In the genomic region with DNA sequence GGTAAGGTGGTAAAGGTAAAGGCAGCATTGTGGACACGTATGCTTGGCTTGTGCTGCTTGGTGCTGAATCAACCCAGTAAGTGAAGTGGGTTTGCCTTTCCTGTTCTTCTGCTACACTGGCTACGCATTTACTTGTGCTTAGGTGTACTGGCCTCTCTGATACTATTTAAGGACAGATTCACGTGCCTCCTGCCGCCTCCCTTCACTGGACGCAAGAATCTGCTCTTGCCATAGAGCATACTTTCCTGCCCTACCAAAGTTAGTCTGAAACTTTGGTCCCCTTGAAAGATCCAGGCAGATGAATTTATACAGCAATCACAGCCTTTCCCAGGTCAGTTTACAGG, we compare ENCODE assay signal across 8 mouse cellular contexts. TPM values are rescaled to one million over a fixed set of nuclear protein-coding genes. Genes with fewer than 3 reads are reported as not detected.
DNase-seq lines count a peak whose midpoint lies in the region; ATAC-seq and TF ChIP-seq lines count a peak whose summit lies in the region.

No protein-coding gene starts in this region.

- no peaks in the 10 kb centered on the region; the same call in 1 of the 2 replicates for H3K27me3 ChIP-seq in embryonic facial prominence, embryonic 13.5 days
- no peaks in the 10 kb centered on the region for H3K27me3 ChIP-seq in intestine, embryonic 16.5 days (replicated peaks; ENCODE audit: control insufficient read depth, insufficient read depth, low read length)
- no peaks in the 10 kb centered on the region for H3K27me3 ChIP-seq in neural tube, embryonic 13.5 days

- peak overlapping the region; percentile 100 for H3K27ac ChIP-seq in layer of hippocampus, adult 2 months
- no peak overlapping the region for H3K27ac ChIP-seq in embryonic facial prominence, embryonic 13.5 days
- peak overlapping the region; percentile 93 for H3K27ac ChIP-seq in intestine, embryonic 16.5 days (ENCODE audit: low read length)
- peak overlapping the region; percentile 91 for H3K27ac ChIP-seq in neural tube, embryonic 13.5 days (replicated peaks)

- H3K9ac ChIP-seq in embryonic facial prominence, embryonic 13.5 days = peak overlapping the region; percentile 87; the same call in 1 of the 2 replicates
- peak overlapping the region; percentile 90 for H3K9ac ChIP-seq in intestine, embryonic 16.5 days (ENCODE audit: low read depth, low read length)
- peak overlapping the region; percentile 85 for H3K9ac ChIP-seq in neural tube, embryonic 13.5 days

- 0 out of 2 replicates have a peak, but pooled peaks cover 3% of the 10 kb centered on the region for H3K9me3 ChIP-seq in embryonic facial prominence, embryonic 13.5 days
- no peaks in the 10 kb centered on the region for H3K9me3 ChIP-seq in intestine, embryonic 16.5 days (ENCODE audit: control insufficient read depth, low read length)
- no peaks in the 10 kb centered on the region for H3K9me3 ChIP-seq in neural tube, embryonic 13.5 days

- peaks cover 13% of the 10 kb centered on the region for H3K4me1 ChIP-seq in embryonic facial prominence, embryonic 13.5 days
- peaks cover 10% of the 10 kb centered on the region for H3K4me1 ChIP-seq in intestine, embryonic 16.5 days (ENCODE audit: control insufficient read depth, insufficient read depth, low read length)
- peaks cover 17% of the 10 kb centered on the region for H3K4me1 ChIP-seq in neural tube, embryonic 13.5 days (replicated peaks)

- no peak for ATAC-seq in embryonic facial prominence, embryonic 13.5 days (ENCODE audit: insufficient number of reproducible peaks, insufficient read depth, low FRiP score, low TSS enrichment, low read depth)
- ATAC-seq in intestine, embryonic 16.5 days = no peak
- ATAC-seq in neural tube, embryonic 13.5 days (ENCODE audit: low read depth) = no peak

- 88% methylated on average over 5 of the region's 5 CpGs for WGBS in embryonic facial prominence, embryonic 13.5 days
- WGBS in intestine, embryonic 16.5 days = 61% methylated on average over 5 of the region's 5 CpGs
- WGBS in neural tube, embryonic 13.5 days = 91% methylated on average over 5 of the region's 5 CpGs

- H3K4me3 ChIP-seq in layer of hippocampus, adult 2 months = peak overlapping the region; percentile 74
- H3K4me3 ChIP-seq in embryonic facial prominence, embryonic 13.5 days = peak overlapping the region; percentile 76
- peak overlapping the region; percentile 82 for H3K4me3 ChIP-seq in intestine, embryonic 16.5 days (ENCODE audit: low read length)
- H3K4me3 ChIP-seq in neural tube, embryonic 13.5 days = peak overlapping the region; percentile 82

- no peak for DNase-seq in layer of hippocampus, adult 2 months (ENCODE audit: low spot score in 2 of 2)
- DNase-seq in layer of hippocampus, postnatal 25 days (ENCODE audit: extremely low spot score in 1 of 2, low spot score in 1 of 2) = no peak
- DNase-seq in spleen, adult 18-20 months = no peak
- DNase-seq in adrenal gland, adult 2 months = no peak
- DNase-seq in layer of hippocampus, postnatal 36 days = no peak

- peak overlapping the region; percentile 90 for H3K4me2 ChIP-seq in embryonic facial prominence, embryonic 13.5 days
- peak overlapping the region; percentile 80 for H3K4me2 ChIP-seq in intestine, embryonic 16.5 days (ENCODE audit: low read depth, low read length)
- H3K4me2 ChIP-seq in neural tube, embryonic 13.5 days = peak overlapping the region; percentile 89

- no peaks in the 10 kb centered on the region for H3K36me3 ChIP-seq in embryonic facial prominence, embryonic 13.5 days
- no peaks in the 10 kb centered on the region for H3K36me3 ChIP-seq in intestine, embryonic 16.5 days (ENCODE audit: control insufficient read depth, insufficient read depth, low read length)
- no peaks in the 10 kb centered on the region for H3K36me3 ChIP-seq in neural tube, embryonic 13.5 days

- TF ChIP-seq CTCF in layer of hippocampus, adult 2 months (conservative IDR thresholded peaks at IDR 0.05) = no peak

RNA-seq across cellular contexts. Expression of a gene that starts 1.1 kb away (rescaled TPM):
- total RNA-seq in layer of hippocampus, adult 2 months (2021) = 10 to 100 TPM; 18.6 to 22.3 TPM
- total RNA-seq in layer of hippocampus, postnatal 25 days (2021) = 10 to 100 TPM; 22.6 to 23.7 TPM
- polyA plus RNA-seq in embryonic facial prominence, embryonic 13.5 days (2015; fragmentation: Nextera tagmentation; extraction: Ambion mirVana) = 22.0 and 29.4 TPM in 2 replicates
- polyA plus RNA-seq in intestine, embryonic 16.5 days (2015; fragmentation: Nextera tagmentation; extraction: Ambion mirVana) = 58.2 and 62.2 TPM in 2 replicates
- 18.4 and 21.0 TPM in 2 replicates for polyA plus RNA-seq in neural tube, embryonic 13.5 days (2015; fragmentation: Nextera tagmentation; extraction: Ambion mirVana)
- 10 to 100 TPM; 22.5 to 23.5 TPM for total RNA-seq in adrenal gland, adult 2 months (2021)
- polyA plus RNA-seq in adrenal gland, adult 2 months (2012; rRNA removed) = 55.7 and 56.0 TPM in 2 replicates
- 10 to 100 TPM; 17.5 to 20.6 TPM for total RNA-seq in layer of hippocampus, postnatal 36 days (2021)

RNA-seq across cellular contexts. Expression of a gene that starts 11.1 kb away (rescaled TPM):
- total RNA-seq in layer of hippocampus, adult 2 months (2021) = under 1 TPM; 0.74 to 0.81 TPM
- total RNA-seq in layer of hippocampus, postnatal 25 days (2021) = under 1 TPM; 0.52 to 0.54 TPM
- polyA plus RNA-seq in embryonic facial prominence, embryonic 13.5 days (2015; fragmentation: Nextera tagmentation; extraction: Ambion mirVana) = 0.19 and 0.25 TPM in 2 replicates
- polyA plus RNA-seq in intestine, embryonic 16.5 days (2015; fragmentation: Nextera tagmentation; extraction: Ambion mirVana) = 0.17 and 0.18 TPM in 2 replicates
- 0.03 and 0.17 TPM in 2 replicates for polyA plus RNA-seq in neural tube, embryonic 13.5 days (2015; fragmentation: Nextera tagmentation; extraction: Ambion mirVana)
- under 1 TPM; 0.20 to 0.69 TPM for total RNA-seq in adrenal gland, adult 2 months (2021)
- polyA plus RNA-seq in adrenal gland, adult 2 months (2012; rRNA removed) = 0.08 and 0.11 TPM in 2 replicates
- under 1 TPM; 0.53 to 0.62 TPM for total RNA-seq in layer of hippocampus, postnatal 36 days (2021)

RNA-seq across cellular contexts. Expression of a gene that starts 21.7 kb away (rescaled TPM):
- 1 to 10 TPM; 5.7 to 6.5 TPM for total RNA-seq in layer of hippocampus, adult 2 months (2021)
- total RNA-seq in layer of hippocampus, postnatal 25 days (2021) = 1 to 10 TPM; 4.4 to 7.3 TPM
- 7.3 and 7.4 TPM in 2 replicates for polyA plus RNA-seq in embryonic facial prominence, embryonic 13.5 days (2015; fragmentation: Nextera tagmentation; extraction: Ambion mirVana)
- polyA plus RNA-seq in intestine, embryonic 16.5 days (2015; fragmentation: Nextera tagmentation; extraction: Ambion mirVana) = 13.4 and 15.1 TPM in 2 replicates
- 3.9 and 4.3 TPM in 2 replicates for polyA plus RNA-seq in neural tube, embryonic 13.5 days (2015; fragmentation: Nextera tagmentation; extraction: Ambion mirVana)
- total RNA-seq in adrenal gland, adult 2 months (2021) = 10 to 100 TPM; 17.0 to 18.9 TPM
- polyA plus RNA-seq in adrenal gland, adult 2 months (2012; rRNA removed) = 6.5 and 10.6 TPM in 2 replicates
- 1 to 10 TPM; 4.4 to 7.7 TPM for total RNA-seq in layer of hippocampus, postnatal 36 days (2021)

RNA-seq across cellular contexts. Expression of a gene that starts 49.1 kb away (rescaled TPM):
- under 1 TPM; 0.42 to 0.54 TPM for total RNA-seq in layer of hippocampus, adult 2 months (2021)
- total RNA-seq in layer of hippocampus, postnatal 25 days (2021) = under 1 TPM; 0.64 to 0.92 TPM
- 25.5 and 27.2 TPM in 2 replicates for polyA plus RNA-seq in embryonic facial prominence, embryonic 13.5 days (2015; fragmentation: Nextera tagmentation; extraction: Ambion mirVana)
- polyA plus RNA-seq in intestine, embryonic 16.5 days (2015; fragmentation: Nextera tagmentation; extraction: Ambion mirVana) = 20.0 and 22.9 TPM in 2 replicates
- 5.0 and 5.6 TPM in 2 replicates for polyA plus RNA-seq in neural tube, embryonic 13.5 days (2015; fragmentation: Nextera tagmentation; extraction: Ambion mirVana)
- total RNA-seq in adrenal gland, adult 2 months (2021) = 1 to 10 TPM in 1 of 2 experiments, under 1 TPM in 1; 0.66 to 1.1 TPM
- 2.0 and 2.9 TPM in 2 replicates for polyA plus RNA-seq in adrenal gland, adult 2 months (2012; rRNA removed)
- total RNA-seq in layer of hippocampus, postnatal 36 days (2021) = under 1 TPM; 0.61 to 0.67 TPM
